Mouse (Mus musculus): ENCODE results near the gene Flii. TPM values are rescaled to one million over a fixed set of nuclear protein-coding genes. Genes with fewer than 3 reads are reported as not detected.

Gene Flii
- total RNA-seq, 2 experiments from 2014 or later = 50.5 to 142 TPM

DNA sequence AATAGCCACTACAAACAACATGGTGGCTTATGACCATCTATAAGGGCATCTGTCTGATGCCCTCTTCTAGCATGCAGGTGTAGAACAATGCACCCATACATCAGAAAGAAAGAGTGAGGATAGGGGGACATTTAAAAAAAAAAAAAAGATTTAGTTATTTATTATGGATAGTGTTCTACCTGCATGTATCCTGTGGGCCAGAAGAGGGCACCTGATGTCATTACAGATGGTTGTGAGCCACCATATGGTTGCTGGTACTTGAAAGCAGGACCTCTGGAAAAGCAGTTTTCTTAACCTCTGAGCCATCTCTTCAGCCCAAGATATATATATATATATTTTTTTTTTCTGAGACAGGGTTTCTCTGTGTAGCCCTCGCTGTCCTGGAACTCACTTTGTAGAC, 30.9 kb downstream of the Flii start:
- ATAC-seq (replicated peaks; ENCODE audit: poor library complexity, severe bottlenecking) = no peak

Other genes starting within 250 kb of the Flii start
- 24.3 and 27.9 TPM in 2 replicates for gene Alkbh5, start 190.9 kb downstream of the Flii start, total RNA-seq (2014; fragmentation: Nextera tagmentation)
- gene Alkbh5, start 190.9 kb downstream of the Flii start, total RNA-seq (2017) = 24.9 and 31.7 TPM in 2 replicates
- 11.2 and 11.8 TPM in 2 replicates for gene Llgl1, start 27.5 kb downstream of the Flii start, total RNA-seq (2014; fragmentation: Nextera tagmentation)
- gene Llgl1, start 27.5 kb downstream of the Flii start, total RNA-seq (2017) = 3.2 TPM in 2 replicates
- gene Mief2, start 1.1 kb upstream of the Flii start, total RNA-seq (2014; fragmentation: Nextera tagmentation) = 4.1 and 6.4 TPM in 2 replicates
- 4.4 and 4.7 TPM in 2 replicates for gene Mief2, start 1.1 kb upstream of the Flii start, total RNA-seq (2017)
- 17.7 and 25.5 TPM in 2 replicates for gene Top3a, start 50.1 kb upstream of the Flii start, total RNA-seq (2014; fragmentation: Nextera tagmentation)
- 23.8 and 28.9 TPM in 2 replicates for gene Top3a, start 50.1 kb upstream of the Flii start, total RNA-seq (2017)
- gene Smcr8, start 50.3 kb upstream of the Flii start, total RNA-seq (2014; fragmentation: Nextera tagmentation) = 29.0 and 36.9 TPM in 2 replicates
- gene Smcr8, start 50.3 kb upstream of the Flii start, total RNA-seq (2017) = 14.1 and 14.8 TPM in 2 replicates
- 49.9 and 84.1 TPM in 2 replicates for gene Shmt1, start 84.5 kb upstream of the Flii start, total RNA-seq (2014; fragmentation: Nextera tagmentation)
- gene Shmt1, start 84.5 kb upstream of the Flii start, total RNA-seq (2017) = 135 and 162 TPM in 2 replicates
- 11.2 and 14.8 TPM in 2 replicates for gene Dhrs7b, start 103.4 kb upstream of the Flii start, total RNA-seq (2014; fragmentation: Nextera tagmentation)
- 15.4 and 18.2 TPM in 2 replicates for gene Dhrs7b, start 103.4 kb upstream of the Flii start, total RNA-seq (2017)
- gene Tmem11, start 152.0 kb upstream of the Flii start, total RNA-seq (2014; fragmentation: Nextera tagmentation) = 31.5 and 35.4 TPM in 2 replicates
- 67.1 and 72.3 TPM in 2 replicates for gene Tmem11, start 152.0 kb upstream of the Flii start, total RNA-seq (2017)
- gene Natd1, start 187.5 kb upstream of the Flii start, total RNA-seq (2014; fragmentation: Nextera tagmentation) = 1.6 and 4.7 TPM in 2 replicates
- 1.3 and 2.1 TPM in 2 replicates for gene Natd1, start 187.5 kb upstream of the Flii start, total RNA-seq (2017)
- 47.0 and 51.2 TPM in 2 replicates for gene Map2k3, start 204.8 kb upstream of the Flii start, total RNA-seq (2014; fragmentation: Nextera tagmentation)
- gene Map2k3, start 204.8 kb upstream of the Flii start, total RNA-seq (2017) = 13.5 and 17.0 TPM in 2 replicates